Comparison of ENCODE assay signal across 9 mouse cellular contexts in the genomic region with DNA sequence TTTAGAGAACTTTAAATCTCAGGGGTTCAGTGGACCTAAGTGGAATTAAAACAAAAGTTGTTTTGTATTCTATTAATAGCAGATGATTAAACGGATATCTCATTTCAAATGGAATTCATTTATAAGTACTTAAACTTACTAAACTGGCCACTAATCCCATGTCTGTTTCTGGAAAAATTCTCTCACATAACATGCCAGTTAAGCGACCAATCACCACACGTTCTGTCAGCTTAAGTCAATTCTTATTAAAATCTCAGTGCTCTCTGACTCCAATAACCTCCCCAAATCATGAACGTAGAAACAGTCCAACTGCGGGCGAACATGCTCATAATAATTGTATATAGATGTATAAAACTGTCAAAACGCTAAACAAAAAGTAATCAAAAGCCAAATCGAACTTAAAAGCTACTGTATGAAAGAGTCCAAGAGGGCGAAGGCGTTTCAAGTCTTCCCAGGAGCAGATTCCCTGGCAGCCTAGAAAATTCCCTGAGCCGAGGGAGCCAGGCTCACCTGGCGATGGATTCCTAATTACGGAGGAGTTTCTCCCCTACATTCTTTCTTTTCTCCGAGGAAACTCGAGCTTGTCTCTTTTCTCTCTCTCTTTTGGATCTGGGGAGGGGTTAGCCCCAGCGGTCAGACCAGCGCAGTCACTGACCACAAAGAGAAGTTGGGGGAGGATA. TPM values are rescaled to one million over a fixed set of nuclear protein-coding genes. Genes with fewer than 3 reads are reported as not detected.
DNase-seq lines count a peak whose midpoint lies in the region; ATAC-seq and TF ChIP-seq lines count a peak whose summit lies in the region.
"Had no signal": no experiment of that assay in that cellular context is flagged by ENCODE, and none has a peak within 500 bp of the region (broad histone marks: within the 10 kb centered on the region; RNA-seq: fewer than 3 reads in every experiment).

No protein-coding gene starts in this region.

- H3K9me3 ChIP-seq in forebrain, embryonic 11.5 days (ENCODE audit: control insufficient read depth, low read length): no peaks in the 10 kb centered on the region
- H3K9me3 ChIP-seq in limb, embryonic 12.5 days: no peaks in the 10 kb centered on the region

- peak overlapping the region; percentile 86 for H3K4me2 ChIP-seq in forebrain, embryonic 11.5 days (ENCODE audit: low read depth, low read length, severe bottlenecking)
- H3K4me2 ChIP-seq in limb, embryonic 12.5 days: peak overlapping the region; percentile 88

- H3K27me3 ChIP-seq in forebrain, embryonic 11.5 days (ENCODE audit: control insufficient read depth, insufficient read depth, low read length): peaks cover 8% of the 10 kb centered on the region
- H3K27me3 ChIP-seq in limb, embryonic 12.5 days: no peaks in the 10 kb centered on the region

- no peaks in the 10 kb centered on the region for H3K36me3 ChIP-seq in forebrain, embryonic 11.5 days (ENCODE audit: control insufficient read depth, insufficient read depth, low read length)
- H3K36me3 ChIP-seq in limb, embryonic 12.5 days: no peaks in the 10 kb centered on the region

- ATAC-seq in forebrain, embryonic 11.5 days (replicated peaks; ENCODE audit: low FRiP score): no peak
- ATAC-seq in limb, embryonic 12.5 days (ENCODE audit: insufficient number of reproducible peaks, insufficient read depth, low FRiP score, low TSS enrichment, low read depth): no peak

- H3K9ac ChIP-seq in forebrain, embryonic 11.5 days (ENCODE audit: low read length): no peak overlapping the region; the same call in 1 of the 2 replicates
- peak overlapping the region; percentile 57; the same call in 1 of the 2 replicates for H3K9ac ChIP-seq in limb, embryonic 12.5 days (replicated peaks)

- 12% methylated on average over 17 of the region's 17 CpGs for WGBS in lung, adult 2 months
- 7% methylated on average over 17 of the region's 17 CpGs for WGBS in forebrain, embryonic 11.5 days
- 6% methylated on average over 17 of the region's 17 CpGs for WGBS in limb, embryonic 12.5 days

- no peak overlapping the region for H3K27ac ChIP-seq in forebrain, embryonic 11.5 days (ENCODE audit: low read depth, low read length)
- H3K27ac ChIP-seq in limb, embryonic 12.5 days: no peak overlapping the region

- no peak for TF ChIP-seq POLR2A in lung, adult 2 months (IDR thresholded peaks at IDR 0.05; ENCODE audit: borderline replicate concordance, extremely low read depth, low read depth, low read length)

- DNase-seq in lung, adult 2 months: no peak
- no peak for DNase-seq in lung, postnatal 36 days
- no peak for DNase-seq in forebrain, embryonic 11.5 days (ENCODE audit: low spot score)
- DNase-seq in retina, embryonic 14.5 days (ENCODE audit: low spot score): peak; percentile 34
- no peak for DNase-seq in left cerebral cortex, adult 11 months (ENCODE audit: low spot score)
- no peak for DNase-seq in gastrocnemius, postnatal 4 days (ENCODE audit: low spot score in 2 of 2)
- no peak for DNase-seq in thymus, postnatal 36 days
- DNase-seq: adrenal gland, postnatal 36 days had no signal

- peaks cover 4% of the 10 kb centered on the region; the same call in 1 of the 2 replicates for H3K4me1 ChIP-seq in lung, adult 2 months (ENCODE audit: control insufficient read depth, insufficient read depth, low read length)
- no peaks in the 10 kb centered on the region; the same call in 1 of the 2 replicates for H3K4me1 ChIP-seq in forebrain, embryonic 11.5 days (replicated peaks; ENCODE audit: control insufficient read depth, insufficient read depth, low read length)
- H3K4me1 ChIP-seq in limb, embryonic 12.5 days (replicated peaks): peaks cover 11% of the 10 kb centered on the region

- H3K4me3 ChIP-seq in lung, adult 2 months (replicated peaks; ENCODE audit: extremely low read depth, low read depth, low read length): peak overlapping the region; percentile 72
- H3K4me3 ChIP-seq in forebrain, embryonic 11.5 days (ENCODE audit: low read depth, low read length): peak overlapping the region; percentile 47
- peak overlapping the region; percentile 61 for H3K4me3 ChIP-seq in limb, embryonic 12.5 days (replicated peaks)

- TF ChIP-seq CTCF in lung, adult 2 months (IDR thresholded peaks at IDR 0.05; ENCODE audit: insufficient read depth, low read length): no peak

RNA-seq across cellular contexts. Expression of gene Baiap2l1, which starts 1.0 kb away (rescaled TPM):
- 20.4 and 22.6 TPM in 2 replicates for polyA plus RNA-seq in lung, adult 2 months (2012; rRNA removed)
- 4.1 and 4.2 TPM in 2 replicates for polyA plus RNA-seq in forebrain, embryonic 11.5 days (2014; fragmentation: Nextera tagmentation; extraction: Ambion mirVana)
- polyA plus RNA-seq in limb, embryonic 12.5 days (2016; fragmentation: Nextera tagmentation; extraction: Ambion mirVana): 6.1 and 6.6 TPM in 2 replicates
- 1 to 10 TPM; 5.7 to 7.1 TPM for total RNA-seq in gastrocnemius, postnatal 4 days (2021)
